Mouse (Mus musculus): ENCODE measurements around the gene Smarce1. TPM values are rescaled to one million over a fixed set of nuclear protein-coding genes. Genes with fewer than 3 reads are reported as not detected.

Gene Smarce1
- polyA plus RNA-seq, 1 experiment from 2014 or later: 133 TPM

- H3K4me3 ChIP-seq (ENCODE audit: low read depth, low read length): no peak overlapping the region
- 52% methylated on average over 9 of the region's 9 CpGs for WGBS
- no peaks in the 10 kb centered on the region for H3K4me1 ChIP-seq (ENCODE audit: insufficient read depth, low read depth, low read length)
- H3K36me3 ChIP-seq (ENCODE audit: insufficient read depth, low read length): no peaks in the 10 kb centered on the region
- no peak for TF ChIP-seq CTCF (IDR thresholded peaks at IDR 0.05)
- no peak for TF ChIP-seq EP300 (IDR thresholded peaks at IDR 0.05)
- H3K27ac ChIP-seq (ENCODE audit: low read length): no peak overlapping the region
- H3K4me2 ChIP-seq (replicated peaks; ENCODE audit: low read depth, low read length): no peak overlapping the region
- H3K9me3 ChIP-seq (ENCODE audit: low read length): no peaks in the 10 kb centered on the region
- no peak for DNase-seq (ENCODE audit: low spot score)
- no peak overlapping the region for H3K9ac ChIP-seq (replicated peaks; ENCODE audit: low read depth)
- no peak for ATAC-seq
- no peaks in the 10 kb centered on the region for H3K27me3 ChIP-seq (replicated peaks; ENCODE audit: insufficient read depth, low read length)
These were observed 35.0 kb upstream of the Smarce1 start for GRCm38 (mm10) chr11:99265796-99266195.

- DNase-seq (ENCODE audit: low spot score) (no peak), ATAC-seq (no peak)
- Histone ChIP-seq H3K4me3 (ENCODE audit: low read depth, low read length) (no peak overlapping the region), H3K36me3 (ENCODE audit: insufficient read depth, low read length) (no peaks in the 10 kb centered on the region), H3K27me3 (replicated peaks; ENCODE audit: insufficient read depth, low read length) (no peaks in the 10 kb centered on the region), H3K9me3 (ENCODE audit: low read length) (no peaks in the 10 kb centered on the region), H3K27ac (ENCODE audit: low read length) (no peak overlapping the region), H3K4me1 (ENCODE audit: insufficient read depth, low read depth, low read length) (no peaks in the 10 kb centered on the region), H3K9ac (replicated peaks; ENCODE audit: low read depth) (no peak overlapping the region), H3K4me2 (replicated peaks; ENCODE audit: low read depth, low read length) (no peak overlapping the region)
- TF ChIP-seq CTCF (IDR thresholded peaks at IDR 0.05) (no peak), EP300 (IDR thresholded peaks at IDR 0.05) (no peak)
- 58% methylated on average over 9 of the region's 9 CpGs for WGBS
These were observed 34.4 kb upstream of the Smarce1 start for GRCm38 (mm10) chr11:99265220-99265619.

- Histone ChIP-seq H3K4me2 (replicated peaks; ENCODE audit: low read depth, low read length) (no peak overlapping the region), H3K4me3 (ENCODE audit: low read depth, low read length) (no peak overlapping the region), H3K36me3 (ENCODE audit: insufficient read depth, low read length) (no peaks in the 10 kb centered on the region), H3K27ac (ENCODE audit: low read length) (no peak overlapping the region), H3K9me3 (ENCODE audit: low read length) (no peaks in the 10 kb centered on the region), H3K9ac (replicated peaks; ENCODE audit: low read depth) (no peak overlapping the region), H3K4me1 (ENCODE audit: insufficient read depth, low read depth, low read length) (no peaks in the 10 kb centered on the region), H3K27me3 (replicated peaks; ENCODE audit: insufficient read depth, low read length) (no peaks in the 10 kb centered on the region)
- ATAC-seq (no peak), DNase-seq (ENCODE audit: low spot score) (no peak)
- 70% methylated on average over 4 of the region's 4 CpGs for WGBS
- TF ChIP-seq EP300 (IDR thresholded peaks at IDR 0.05): no peak
- TF ChIP-seq CTCF (IDR thresholded peaks at IDR 0.05): no peak; the same call in 1 of the 2 replicates
These were observed 25.4 kb upstream of the Smarce1 start for GRCm38 (mm10) chr11:99256213-99256612.

GRCm38 (mm10) chr11:99255316-99255715 lies 24.5 kb upstream of the Smarce1 start:
- Histone ChIP-seq H3K4me1 (ENCODE audit: insufficient read depth, low read depth, low read length) (no peaks in the 10 kb centered on the region), H3K4me3 (ENCODE audit: low read depth, low read length) (no peak overlapping the region), H3K36me3 (ENCODE audit: insufficient read depth, low read length) (no peaks in the 10 kb centered on the region), H3K27me3 (replicated peaks; ENCODE audit: insufficient read depth, low read length) (no peaks in the 10 kb centered on the region), H3K27ac (ENCODE audit: low read length) (no peak overlapping the region), H3K9ac (replicated peaks; ENCODE audit: low read depth) (no peak overlapping the region), H3K4me2 (replicated peaks; ENCODE audit: low read depth, low read length) (no peak overlapping the region), H3K9me3 (ENCODE audit: low read length) (no peaks in the 10 kb centered on the region)
- ATAC-seq: no peak
- no peak for DNase-seq (ENCODE audit: low spot score)
- 88% methylated on average over 8 of the region's 8 CpGs for WGBS
- no peak for TF ChIP-seq EP300 (IDR thresholded peaks at IDR 0.05)
- TF ChIP-seq CTCF (IDR thresholded peaks at IDR 0.05): no peak

- no peaks in the 10 kb centered on the region for H3K36me3 ChIP-seq (ENCODE audit: insufficient read depth, low read length)
- no peaks in the 10 kb centered on the region for H3K4me1 ChIP-seq (ENCODE audit: insufficient read depth, low read depth, low read length)
- WGBS: 51% methylated on average over 2 of the region's 2 CpGs
- no peak overlapping the region for H3K27ac ChIP-seq (ENCODE audit: low read length)
- H3K4me3 ChIP-seq (ENCODE audit: low read depth, low read length): no peak overlapping the region
- no peak overlapping the region for H3K4me2 ChIP-seq (replicated peaks; ENCODE audit: low read depth, low read length)
- no peaks in the 10 kb centered on the region for H3K9me3 ChIP-seq (ENCODE audit: low read length)
- no peak for TF ChIP-seq EP300 (IDR thresholded peaks at IDR 0.05)
- TF ChIP-seq CTCF (IDR thresholded peaks at IDR 0.05): peak; percentile 15; the same call in 1 of the 2 replicates
- no peak for ATAC-seq
- H3K9ac ChIP-seq (replicated peaks; ENCODE audit: low read depth): no peak overlapping the region
- no peaks in the 10 kb centered on the region for H3K27me3 ChIP-seq (replicated peaks; ENCODE audit: insufficient read depth, low read length)
- no peak for DNase-seq (ENCODE audit: low spot score)
These were observed 23.1 kb upstream of the Smarce1 start for GRCm38 (mm10) chr11:99253893-99254292.

GRCm38 (mm10) chr11:99252671-99253070 lies 21.9 kb upstream of the Smarce1 start:
- no peak for ATAC-seq
- Histone ChIP-seq H3K4me1 (ENCODE audit: insufficient read depth, low read depth, low read length) (no peaks in the 10 kb centered on the region), H3K4me2 (replicated peaks; ENCODE audit: low read depth, low read length) (no peak overlapping the region), H3K27ac (ENCODE audit: low read length) (no peak overlapping the region), H3K36me3 (ENCODE audit: insufficient read depth, low read length) (no peaks in the 10 kb centered on the region), H3K9ac (replicated peaks; ENCODE audit: low read depth) (no peak overlapping the region), H3K9me3 (ENCODE audit: low read length) (no peaks in the 10 kb centered on the region), H3K4me3 (ENCODE audit: low read depth, low read length) (no peak overlapping the region), H3K27me3 (replicated peaks; ENCODE audit: insufficient read depth, low read length) (no peaks in the 10 kb centered on the region)
- TF ChIP-seq EP300 (IDR thresholded peaks at IDR 0.05) (no peak), CTCF (IDR thresholded peaks at IDR 0.05) (no peak)
- 66% methylated on average over 8 of the region's 8 CpGs for WGBS
- DNase-seq (ENCODE audit: low spot score): no peak

GRCm38 (mm10) chr11:99250666-99251065 lies 19.8 kb upstream of the Smarce1 start:
- TF ChIP-seq EP300 (IDR thresholded peaks at IDR 0.05) (no peak), CTCF (IDR thresholded peaks at IDR 0.05) (no peak)
- ATAC-seq (no peak), DNase-seq (ENCODE audit: low spot score) (no peak)
- WGBS: 23% methylated on average over 3 of the region's 3 CpGs
- Histone ChIP-seq H3K36me3 (ENCODE audit: insufficient read depth, low read length) (no peaks in the 10 kb centered on the region), H3K4me1 (ENCODE audit: insufficient read depth, low read depth, low read length) (no peaks in the 10 kb centered on the region), H3K4me2 (replicated peaks; ENCODE audit: low read depth, low read length) (no peak overlapping the region), H3K27me3 (replicated peaks; ENCODE audit: insufficient read depth, low read length) (no peaks in the 10 kb centered on the region), H3K4me3 (ENCODE audit: low read depth, low read length) (no peak overlapping the region), H3K9me3 (ENCODE audit: low read length) (no peaks in the 10 kb centered on the region), H3K27ac (ENCODE audit: low read length) (no peak overlapping the region), H3K9ac (replicated peaks; ENCODE audit: low read depth) (no peak overlapping the region)

Data from lung, postnatal 0 days (tissue).